Mouse (Mus musculus): ENCODE data around the gene Acyp2.
A peak's percentile ranks its signal among the peaks of the same experiment; 100 is the strongest.

The Acyp2 gene

GRCm38 (mm10) chr11:30578931-30579330 is 70.5 kb downstream of the Acyp2 start:
- DNase-seq, result no peak

GRCm38 (mm10) chr11:30572790-30573395 is 76.5 kb downstream of the Acyp2 start:
- DNase-seq, result no peak

GRCm38 (mm10) chr11:30570568-30570967 is 78.8 kb downstream of the Acyp2 start:
- no peak for DNase-seq

- no peak for DNase-seq
These were observed 89.2 kb downstream of the Acyp2 start for GRCm38 (mm10) chr11:30560215-30560614.

- DNase-seq, result no peak
These were observed 96.0 kb downstream of the Acyp2 start for GRCm38 (mm10) chr11:30553408-30553807.

GRCm38 (mm10) chr11:30517133-30517532 is 132.3 kb downstream of the Acyp2 start:
- no peak for DNase-seq

- peak; percentile 51 to 63 for DNase-seq
These were observed 141.2 kb downstream of the Acyp2 start for GRCm38 (mm10) chr11:30508178-30508577.

GRCm38 (mm10) chr11:30498738-30499355 is 150.5 kb downstream of the Acyp2 start:
- no peak for DNase-seq

- no peak for DNase-seq
These were observed 152.2 kb downstream of the Acyp2 start for GRCm38 (mm10) chr11:30497151-30497550.

- DNase-seq, result no peak
These were observed 157.7 kb downstream of the Acyp2 start for GRCm38 (mm10) chr11:30491515-30492260.

- no peak for DNase-seq
These were observed 161.2 kb downstream of the Acyp2 start for GRCm38 (mm10) chr11:30488183-30488582.

GRCm38 (mm10) chr11:30483286-30483685 is 166.1 kb downstream of the Acyp2 start:
- DNase-seq, result no peak

- peak; percentile 81 for DNase-seq
These were observed 177.4 kb downstream of the Acyp2 start, which contains the start of gene 4930505A04Rik for GRCm38 (mm10) chr11:30471751-30472593. Gene 4930505A04Rik, minus strand, starts transcription at chr11:30471827.

GRCm38 (mm10) chr11:30471187-30471586 is 178.2 kb downstream of the Acyp2 start:
- no peak for DNase-seq
